Mouse (Mus musculus): Measurements from ENCODE around the gene Slc4a1. TPM values are rescaled to one million over a fixed set of nuclear protein-coding genes. Genes with fewer than 3 reads are reported as not detected.

The Slc4a1 gene
- total and polyA plus RNA-seq, 3 experiments = 0.42 to 10.3 (median 4.4) TPM

- Histone ChIP-seq H3K27me3 (ENCODE audit: control insufficient read depth, insufficient read depth, low read length) (no peaks in the 10 kb centered on the region), H3K4me1 (ENCODE audit: control insufficient read depth, insufficient read depth, low read length) (peaks cover 5% of the 10 kb centered on the region; the same call in 1 of the 2 replicates), H3K9ac (ENCODE audit: low read depth, low read length) (no peak overlapping the region), H3K79me2 (replicated peaks; ENCODE audit: control insufficient read depth, insufficient read depth, low read length) (no peaks in the 10 kb centered on the region), H3K27ac (peak overlapping the region; percentile 34; the same call in 1 of the 2 replicates), H3K4me3 (no peak overlapping the region), H3K36me3 (ENCODE audit: control insufficient read depth, insufficient read depth, low read length) (no peaks in the 10 kb centered on the region)
- peak in 1 of 2 experiments; percentile 31 for DNase-seq
- 80% methylated on average over 22 of the region's 22 CpGs for WGBS
- TF ChIP-seq POLR2A (IDR thresholded peaks at IDR 0.05; ENCODE audit: insufficient read depth, low read depth, low read length) = 0 out of 2 replicates have a peak, but pooled peaks have one; percentile 17
- TF ChIP-seq EP300 (IDR thresholded peaks at IDR 0.05; ENCODE audit: insufficient read depth, low read depth, low read length) = no peak
- intact Hi-C loops (cut with DNase I) = loop anchor here (1.0 kb wide), 2 partner anchors 101 to 120 kb away; partner anchors contain the start of gene Grn
Observed at GRCm38 (mm10) chr11:102309821-102310617, 56.0 kb downstream of the Slc4a1 start.

- under 1% methylated on average over 27 of the region's 27 CpGs for whole genome bisulfite sequencing
- peak; percentile 97 for DNase-seq
- TF ChIP-seq EP300 (IDR thresholded peaks at IDR 0.05; ENCODE audit: insufficient read depth, low read depth, low read length) = peak; percentile 88
- 0 out of 2 replicates have a peak, but pooled peaks have one; percentile 41 for TF ChIP-seq POLR2A (IDR thresholded peaks at IDR 0.05; ENCODE audit: insufficient read depth, low read depth, low read length)
- TF ChIP-seq CTCF (IDR thresholded peaks at IDR 0.05) = peak; percentile 99
- Histone ChIP-seq H3K27me3 (ENCODE audit: control insufficient read depth, insufficient read depth, low read length) (no peaks in the 10 kb centered on the region), H3K36me3 (ENCODE audit: control insufficient read depth, insufficient read depth, low read length) (no peaks in the 10 kb centered on the region), H3K4me1 (ENCODE audit: control insufficient read depth, insufficient read depth, low read length) (peaks cover 5% of the 10 kb centered on the region; the same call in 1 of the 2 replicates), H3K79me2 (replicated peaks; ENCODE audit: control insufficient read depth, insufficient read depth, low read length) (no peaks in the 10 kb centered on the region), H3K9ac (ENCODE audit: low read depth, low read length) (peak overlapping the region; percentile 4; the same call in 1 of the 2 replicates), H3K27ac (peak overlapping the region; percentile 34), H3K4me3 (peak overlapping the region; percentile 23)
- intact Hi-C loops (cut with DNase I) = loop anchor here (1.0 kb wide), 2 partner anchors 102 to 121 kb away; partner anchors contain the start of gene Grn
Observed at GRCm38 (mm10) chr11:102308979-102309378, 57.0 kb downstream of the Slc4a1 start.

- peaks cover 5% of the 10 kb centered on the region; the same call in 1 of the 2 replicates for H3K4me1 ChIP-seq (ENCODE audit: control insufficient read depth, insufficient read depth, low read length)
- TF ChIP-seq CTCF (IDR thresholded peaks at IDR 0.05) = no peak
- TF ChIP-seq POLR2A (IDR thresholded peaks at IDR 0.05; ENCODE audit: insufficient read depth, low read depth, low read length) = no peak
- TF ChIP-seq EP300 (IDR thresholded peaks at IDR 0.05; ENCODE audit: insufficient read depth, low read depth, low read length) = no peak
- H3K36me3 ChIP-seq (ENCODE audit: control insufficient read depth, insufficient read depth, low read length) = no peaks in the 10 kb centered on the region
- no peaks in the 10 kb centered on the region for H3K27me3 ChIP-seq (ENCODE audit: control insufficient read depth, insufficient read depth, low read length)
- 82% methylated on average over 9 of the region's 9 CpGs for WGBS
- H3K9ac ChIP-seq (ENCODE audit: low read depth, low read length) = no peak overlapping the region
- H3K4me3 ChIP-seq = no peak overlapping the region
- no peak overlapping the region for H3K27ac ChIP-seq
- H3K79me2 ChIP-seq (replicated peaks; ENCODE audit: control insufficient read depth, insufficient read depth, low read length) = no peaks in the 10 kb centered on the region
- intact Hi-C loops (cut with DNase I) = no loop called here
- DNase-seq = no peak
Observed at GRCm38 (mm10) chr11:102308104-102308503, 57.9 kb downstream of the Slc4a1 start.

DNA sequence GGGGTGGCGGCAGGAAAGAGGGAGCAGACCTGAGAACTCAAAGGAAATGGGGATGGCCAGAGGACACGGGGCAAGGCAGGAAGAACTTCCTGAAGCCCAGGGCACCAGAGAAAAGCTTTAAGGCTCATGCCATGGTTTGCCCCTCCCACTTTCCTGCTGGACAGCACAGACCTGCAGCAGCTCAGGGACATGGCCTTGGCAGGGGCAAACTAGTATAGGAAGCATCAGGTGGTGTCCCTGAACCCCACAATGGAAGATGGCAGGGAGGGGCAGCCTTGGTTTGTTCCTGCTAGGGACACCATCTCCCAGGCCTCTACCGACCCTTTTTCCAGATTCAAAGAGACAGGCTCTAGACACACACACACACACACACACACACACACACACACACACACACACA lies 60.6 kb downstream of the Slc4a1 start:
- no peak for DNase-seq
- TF ChIP-seq POLR2A (IDR thresholded peaks at IDR 0.05; ENCODE audit: insufficient read depth, low read depth, low read length) = no peak
- no peak for TF ChIP-seq CTCF (IDR thresholded peaks at IDR 0.05)
- TF ChIP-seq EP300 (IDR thresholded peaks at IDR 0.05; ENCODE audit: insufficient read depth, low read depth, low read length) = no peak
- Histone ChIP-seq H3K4me1 (ENCODE audit: control insufficient read depth, insufficient read depth, low read length) (peaks cover 5% of the 10 kb centered on the region; the same call in 1 of the 2 replicates), H3K4me3 (no peak overlapping the region), H3K27ac (no peak overlapping the region), H3K79me2 (replicated peaks; ENCODE audit: control insufficient read depth, insufficient read depth, low read length) (no peaks in the 10 kb centered on the region), H3K27me3 (ENCODE audit: control insufficient read depth, insufficient read depth, low read length) (no peaks in the 10 kb centered on the region), H3K36me3 (ENCODE audit: control insufficient read depth, insufficient read depth, low read length) (no peaks in the 10 kb centered on the region), H3K9ac (ENCODE audit: low read depth, low read length) (no peak overlapping the region)
- 52% methylated on average over 3 of the region's 3 CpGs for WGBS
- intact Hi-C loops (cut with DNase I) = no loop called here

- H3K27ac ChIP-seq = no peak overlapping the region
- no peaks in the 10 kb centered on the region for H3K36me3 ChIP-seq (ENCODE audit: control insufficient read depth, insufficient read depth, low read length)
- no peaks in the 10 kb centered on the region for H3K79me2 ChIP-seq (replicated peaks; ENCODE audit: control insufficient read depth, insufficient read depth, low read length)
- H3K27me3 ChIP-seq (ENCODE audit: control insufficient read depth, insufficient read depth, low read length) = no peaks in the 10 kb centered on the region
- H3K9ac ChIP-seq (ENCODE audit: low read depth, low read length) = no peak overlapping the region
- no peak for TF ChIP-seq CTCF (IDR thresholded peaks at IDR 0.05)
- no peak for TF ChIP-seq EP300 (IDR thresholded peaks at IDR 0.05; ENCODE audit: insufficient read depth, low read depth, low read length)
- 0 out of 2 replicates have a peak, but pooled peaks have one; percentile 8 for TF ChIP-seq POLR2A (IDR thresholded peaks at IDR 0.05; ENCODE audit: insufficient read depth, low read depth, low read length)
- H3K4me1 ChIP-seq (ENCODE audit: control insufficient read depth, insufficient read depth, low read length) = no peaks in the 10 kb centered on the region
- H3K4me3 ChIP-seq = no peak overlapping the region
- WGBS = 34% methylated on average over 2 of the region's 2 CpGs
- intact Hi-C loops (cut with DNase I) = no loop called here
- no peak for DNase-seq
Observed at GRCm38 (mm10) chr11:102304141-102304540, 61.9 kb downstream of the Slc4a1 start.

DNA sequence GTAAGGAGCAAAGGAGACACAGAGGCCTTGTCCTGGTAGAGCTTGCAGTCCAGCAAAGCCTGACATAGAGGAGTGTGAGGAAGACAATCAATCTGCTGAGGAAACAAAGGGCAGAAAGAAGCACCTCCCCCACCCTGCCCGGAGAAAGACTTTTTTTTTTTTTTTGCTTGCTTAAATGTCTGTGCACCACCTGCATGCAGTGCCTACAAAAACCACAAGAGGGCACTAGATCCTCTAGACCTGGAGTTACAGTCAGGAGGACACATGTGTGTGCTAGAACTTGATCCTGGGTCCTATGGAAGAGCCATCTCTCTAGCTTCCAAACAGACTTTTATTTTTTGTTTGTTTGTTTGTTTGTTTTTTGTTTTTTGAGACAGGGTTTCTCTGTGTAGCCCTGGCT lies 66.2 kb downstream of the Slc4a1 start:
- Histone ChIP-seq H3K27me3 (ENCODE audit: control insufficient read depth, insufficient read depth, low read length) (no peaks in the 10 kb centered on the region), H3K27ac (no peak overlapping the region), H3K79me2 (replicated peaks; ENCODE audit: control insufficient read depth, insufficient read depth, low read length) (no peaks in the 10 kb centered on the region), H3K36me3 (ENCODE audit: control insufficient read depth, insufficient read depth, low read length) (no peaks in the 10 kb centered on the region), H3K4me1 (ENCODE audit: control insufficient read depth, insufficient read depth, low read length) (peaks cover 2% of the 10 kb centered on the region), H3K9ac (ENCODE audit: low read depth, low read length) (no peak overlapping the region), H3K4me3 (no peak overlapping the region)
- 18% methylated on average over 1 of the region's 1 CpGs for WGBS
- peak in 1 of 2 experiments; percentile 47 for DNase-seq
- intact Hi-C loops (cut with DNase I) = no loop called here
- peak; percentile 74 for TF ChIP-seq CTCF (IDR thresholded peaks at IDR 0.05)
- TF ChIP-seq POLR2A (IDR thresholded peaks at IDR 0.05; ENCODE audit: insufficient read depth, low read depth, low read length) = no peak

Small RNAs within 50 kb of the gene (microRNA-seq; reads per million reads assigned to microRNA genes)
- gene Mir6930 = 0 to 0.39 reads per million in 2 experiments

Other genes starting within 250 kb of the Slc4a1 start
- not detected for gene Nags, start 220.7 kb downstream of the Slc4a1 start, total RNA-seq (2021)
- 0.06 and 0.12 TPM in 2 replicates for gene Nags, start 220.7 kb downstream of the Slc4a1 start, polyA plus RNA-seq (2012; rRNA removed)
- 10 to 100 TPM; 12.2 to 13.6 TPM for gene Tmem101, start 209.8 kb downstream of the Slc4a1 start, total RNA-seq (2021)
- 19.5 and 20.7 TPM in 2 replicates for gene Tmem101, start 209.8 kb downstream of the Slc4a1 start, polyA plus RNA-seq (2012; rRNA removed)
- 10 to 100 TPM; 49.4 to 50.2 TPM for gene Lsm12, start 180.9 kb downstream of the Slc4a1 start, total RNA-seq (2021)
- 32.5 and 42.4 TPM in 2 replicates for gene Lsm12, start 180.9 kb downstream of the Slc4a1 start, polyA plus RNA-seq (2012; rRNA removed)
- gene G6pc3, start 176.6 kb downstream of the Slc4a1 start, total RNA-seq (2021) = 10 to 100 TPM; 44.8 to 50.6 TPM
- 89.9 and 95.3 TPM in 2 replicates for gene G6pc3, start 176.6 kb downstream of the Slc4a1 start, polyA plus RNA-seq (2012; rRNA removed)
- gene Hdac5, start 136.0 kb downstream of the Slc4a1 start, total RNA-seq (2021) = 100 to 1,000 TPM; 113 to 137 TPM
- 92.6 and 98.5 TPM in 2 replicates for gene Hdac5, start 136.0 kb downstream of the Slc4a1 start, polyA plus RNA-seq (2012; rRNA removed)
- under 1 TPM; 0.26 to 0.32 TPM for gene BC030867, start 117.3 kb downstream of the Slc4a1 start, total RNA-seq (2021)
- gene BC030867, start 117.3 kb downstream of the Slc4a1 start, polyA plus RNA-seq (2012; rRNA removed) = 0.45 and 0.56 TPM in 2 replicates
- gene Asb16, start 97.5 kb downstream of the Slc4a1 start, total RNA-seq (2021) = 1 to 10 TPM in 1 of 2 experiments, under 1 TPM in 1; 0.89 to 1.1 TPM
- gene Asb16, start 97.5 kb downstream of the Slc4a1 start, polyA plus RNA-seq (2012; rRNA removed) = 0.70 and 0.74 TPM in 2 replicates
- 10 to 100 TPM; 22.9 to 26.2 TPM for gene Tmub2, start 81.3 kb downstream of the Slc4a1 start, total RNA-seq (2021)
- 32.8 and 43.2 TPM in 2 replicates for gene Tmub2, start 81.3 kb downstream of the Slc4a1 start, polyA plus RNA-seq (2012; rRNA removed)
- gene Atxn7l3, start 69.6 kb downstream of the Slc4a1 start, total RNA-seq (2021) = 10 to 100 TPM; 19.0 to 21.7 TPM
- gene Atxn7l3, start 69.6 kb downstream of the Slc4a1 start, polyA plus RNA-seq (2012; rRNA removed) = 17.4 and 21.2 TPM in 2 replicates
- gene Ubtf, start 46.5 kb downstream of the Slc4a1 start, total RNA-seq (2021) = 10 to 100 TPM; 52.5 to 59.4 TPM
- 14.9 and 22.1 TPM in 2 replicates for gene Ubtf, start 46.5 kb downstream of the Slc4a1 start, polyA plus RNA-seq (2012; rRNA removed)
- gene Rundc3a, start 27.2 kb upstream of the Slc4a1 start, total RNA-seq (2021) = under 1 TPM in 1 of 2 experiments, not detected in 1; 0.66 TPM
- gene Rundc3a, start 27.2 kb upstream of the Slc4a1 start, polyA plus RNA-seq (2012; rRNA removed) = 0.23 and 0.32 TPM in 2 replicates
- 100 to 1,000 TPM; 196 to 213 TPM for gene Slc25a39, start 41.7 kb upstream of the Slc4a1 start, total RNA-seq (2021)
- gene Slc25a39, start 41.7 kb upstream of the Slc4a1 start, polyA plus RNA-seq (2012; rRNA removed) = 307 and 331 TPM in 2 replicates
- 10 to 100 TPM; 83.4 to 86.9 TPM for gene Grn, start 64.1 kb upstream of the Slc4a1 start, total RNA-seq (2021)
- 118 and 119 TPM in 2 replicates for gene Grn, start 64.1 kb upstream of the Slc4a1 start, polyA plus RNA-seq (2012; rRNA removed)
- gene Fam171a2, start 81.5 kb upstream of the Slc4a1 start, total RNA-seq (2021) = 1 to 10 TPM; 3.8 to 3.9 TPM
- gene Fam171a2, start 81.5 kb upstream of the Slc4a1 start, polyA plus RNA-seq (2012; rRNA removed) = 7.7 and 8.3 TPM in 2 replicates
- gene Itga2b, start 103.9 kb upstream of the Slc4a1 start, total RNA-seq (2021) = 10 to 100 TPM in 1 of 2 experiments, 1 to 10 TPM in 1; 3.1 to 14.5 TPM
- 3.5 and 6.9 TPM in 2 replicates for gene Itga2b, start 103.9 kb upstream of the Slc4a1 start, polyA plus RNA-seq (2012; rRNA removed)
- gene Gpatch8, start 190.2 kb upstream of the Slc4a1 start, total RNA-seq (2021) = 10 to 100 TPM; 14.8 to 18.0 TPM
- 11.7 and 16.8 TPM in 2 replicates for gene Gpatch8, start 190.2 kb upstream of the Slc4a1 start, polyA plus RNA-seq (2012; rRNA removed)
- 1 to 10 TPM; 1.2 to 1.5 TPM for gene Gm11627, start 213.3 kb upstream of the Slc4a1 start, total RNA-seq (2021)
- 4.0 and 4.9 TPM in 2 replicates for gene Gm11627, start 213.3 kb upstream of the Slc4a1 start, polyA plus RNA-seq (2012; rRNA removed)
- 1 to 10 TPM; 2.6 to 2.8 TPM for gene Fzd2, start 238.2 kb upstream of the Slc4a1 start, total RNA-seq (2021)
- gene Fzd2, start 238.2 kb upstream of the Slc4a1 start, polyA plus RNA-seq (2012; rRNA removed) = 7.2 and 10.0 TPM in 2 replicates

Measured in heart, adult 2 months (tissue).